Mouse (Mus musculus): ENCODE measurements around the gene Sec23ip.
"Not testable (repeated sequence)": the region's sequence is repeated elsewhere in the genome, so short reads cannot be mapped to it uniquely, and the experiment has no call there.

Sec23ip gene

GRCm38 (mm10) chr7:128744684-128745485 lies at the start of gene Sec23ip:
Sec23ip (plus strand) TSS chr7:128744943.
- DNase-seq (ENCODE audit: low read depth, low spot score), result peak; percentile 99

GRCm38 (mm10) chr7:128699959-128700358 lies 44.8 kb upstream of the Sec23ip start:
- not testable (repeated sequence) for DNase-seq (ENCODE audit: low read depth, low spot score)

DNA sequence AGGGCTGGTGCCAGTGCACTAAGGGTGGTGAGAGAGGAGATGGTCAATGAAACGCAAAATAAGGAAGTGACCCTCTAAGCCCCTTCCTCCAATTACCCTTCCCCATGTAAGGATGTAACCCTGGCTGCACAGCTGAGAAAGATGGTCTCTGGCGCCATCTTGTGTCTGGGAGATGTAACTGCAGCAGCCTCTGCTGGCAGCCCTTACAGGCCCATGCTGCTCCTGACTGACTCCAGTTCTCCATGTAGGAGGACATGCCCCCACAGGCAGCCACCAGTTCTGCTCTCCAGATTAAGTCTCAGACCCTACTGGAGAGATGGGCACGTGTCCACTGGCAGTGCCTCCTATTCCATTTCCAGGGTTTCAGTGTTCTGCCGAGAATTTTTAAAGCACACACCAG lies 39.0 kb upstream of the Sec23ip start:
- peak; percentile 50 for DNase-seq (ENCODE audit: low read depth, low spot score)

GRCm38 (mm10) chr7:128717991-128718390 lies 26.8 kb upstream of the Sec23ip start:
- no peak for DNase-seq (ENCODE audit: low read depth, low spot score)

- DNase-seq (ENCODE audit: low read depth, low spot score), result peak; percentile 56
Observed at GRCm38 (mm10) chr7:128724761-128725160, 20.0 kb upstream of the Sec23ip start.

DNA sequence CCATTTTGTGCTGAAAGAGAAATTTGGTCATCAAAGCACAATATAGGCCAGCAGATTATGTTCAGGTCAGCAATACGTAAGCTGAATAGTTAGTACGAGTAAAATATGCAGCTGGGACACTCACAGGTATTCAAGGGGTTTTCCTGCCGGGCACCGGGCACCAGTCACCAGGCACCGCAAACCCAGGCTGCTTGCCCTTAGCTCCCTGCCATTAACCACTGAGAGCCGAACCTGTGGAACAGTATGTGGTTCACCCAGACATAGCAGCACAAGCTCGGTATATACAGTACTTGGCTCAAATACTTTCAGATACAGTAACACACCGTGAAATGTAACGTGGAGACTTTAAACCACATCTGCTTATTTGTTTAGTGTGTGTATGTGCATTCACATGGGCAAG lies 19.6 kb upstream of the Sec23ip start:
- DNase-seq (ENCODE audit: low read depth, low spot score), result no peak

- no peak for DNase-seq (ENCODE audit: low read depth, low spot score)
Observed at GRCm38 (mm10) chr7:128726999-128727398, 17.7 kb upstream of the Sec23ip start.

DNA sequence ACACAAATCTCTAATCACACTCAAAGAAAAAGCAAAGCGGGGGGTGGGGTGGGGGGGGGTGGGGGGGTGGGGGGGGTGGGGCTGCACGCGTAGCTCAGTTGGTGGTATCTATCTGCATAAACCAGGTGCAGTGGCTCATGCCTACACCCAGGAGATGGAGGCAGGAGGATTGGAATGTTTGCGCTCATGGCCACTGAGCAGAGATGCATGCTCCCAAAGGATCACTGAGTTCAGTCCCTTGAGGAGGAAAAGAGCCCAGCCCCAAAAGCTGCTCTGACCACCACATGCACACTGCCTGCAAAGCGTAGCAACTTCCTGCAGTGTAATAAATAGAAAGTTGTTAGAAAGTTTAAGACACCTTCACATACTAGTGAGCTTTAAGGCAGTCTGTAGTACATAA lies 17.0 kb upstream of the Sec23ip start:
- no peak for DNase-seq (ENCODE audit: low read depth, low spot score)

DNA sequence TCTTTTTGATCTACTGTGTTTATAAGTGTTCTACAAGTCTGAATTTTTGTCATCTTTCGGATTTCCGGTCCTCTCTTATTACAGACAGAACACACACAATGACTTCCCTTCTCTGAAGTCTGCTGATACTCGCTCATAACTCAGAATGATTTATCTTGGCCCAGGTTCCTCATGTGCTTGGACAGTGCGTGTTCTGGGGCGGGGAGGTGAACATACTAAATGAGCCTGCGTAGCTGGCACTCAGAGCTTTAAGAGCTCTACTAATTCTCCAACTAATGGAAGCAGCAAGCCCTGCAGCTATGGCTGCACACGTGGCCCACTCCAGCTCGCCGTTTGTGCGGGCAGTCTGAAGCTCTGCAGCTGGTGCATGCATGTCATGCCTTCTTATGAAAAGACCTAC lies 16.0 kb upstream of the Sec23ip start:
- no peak for DNase-seq (ENCODE audit: low read depth, low spot score)

GRCm38 (mm10) chr7:128731585-128731984 lies 13.2 kb upstream of the Sec23ip start:
- no peak for DNase-seq (ENCODE audit: low read depth, low spot score)

GRCm38 (mm10) chr7:128738041-128738440 lies 6.7 kb upstream of the Sec23ip start:
- DNase-seq (ENCODE audit: low read depth, low spot score), result no peak

DNA sequence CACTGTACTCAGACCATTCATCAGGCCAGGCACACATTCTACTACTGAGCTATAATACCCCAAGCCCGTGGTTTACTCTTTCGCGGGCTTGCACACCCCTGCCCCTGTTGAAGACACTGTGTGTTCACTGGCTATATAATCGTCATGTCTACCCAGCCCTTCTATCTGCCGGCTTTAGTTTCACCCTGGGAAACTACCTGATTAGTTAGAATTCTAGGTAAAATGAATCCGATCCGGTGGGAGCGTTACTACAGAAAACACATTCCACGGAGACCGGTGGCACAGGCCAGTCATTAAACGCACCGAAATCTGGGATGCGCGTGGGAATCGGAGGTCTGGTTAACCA lies 5.7 kb upstream of the Sec23ip start:
- no peak for DNase-seq (ENCODE audit: low read depth, low spot score)

- DNase-seq (ENCODE audit: low read depth, low spot score), result peak; percentile 53
Observed at GRCm38 (mm10) chr7:128739462-128740277, 5.1 kb upstream of the Sec23ip start.

- peak; percentile 92 for DNase-seq (ENCODE audit: low read depth, low spot score)
Observed at GRCm38 (mm10) chr7:128740334-128740733, 4.4 kb upstream of the Sec23ip start, which contains the start of gene Mcmbp. Mcmbp (minus strand) TSS chr7:128740495.

- DNase-seq (ENCODE audit: low read depth, low spot score), result no peak
Observed at GRCm38 (mm10) chr7:128743898-128744297, 845 bp upstream of the Sec23ip start.

DNA sequence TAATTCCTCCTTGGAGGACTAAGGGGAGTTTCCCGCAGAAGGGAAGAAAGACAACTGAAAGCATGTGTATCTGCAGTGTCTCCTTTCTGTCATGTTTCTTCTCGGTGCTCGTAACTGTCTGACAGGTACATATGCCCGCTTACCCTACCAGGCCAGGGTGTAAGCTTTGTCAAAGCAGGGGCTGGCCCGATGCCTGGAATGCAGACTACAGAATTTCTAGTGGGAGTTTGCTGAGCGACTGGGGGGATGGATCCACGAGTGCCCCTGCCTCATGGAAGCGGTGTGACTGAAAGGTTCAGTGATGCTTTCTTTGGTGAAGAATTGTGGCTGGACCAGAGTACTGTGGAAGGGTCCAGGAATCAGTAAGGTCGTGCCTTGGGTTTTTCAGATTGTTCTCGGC lies 1.4 kb downstream of the Sec23ip start:
- no peak for DNase-seq (ENCODE audit: low read depth, low spot score)

DNA sequence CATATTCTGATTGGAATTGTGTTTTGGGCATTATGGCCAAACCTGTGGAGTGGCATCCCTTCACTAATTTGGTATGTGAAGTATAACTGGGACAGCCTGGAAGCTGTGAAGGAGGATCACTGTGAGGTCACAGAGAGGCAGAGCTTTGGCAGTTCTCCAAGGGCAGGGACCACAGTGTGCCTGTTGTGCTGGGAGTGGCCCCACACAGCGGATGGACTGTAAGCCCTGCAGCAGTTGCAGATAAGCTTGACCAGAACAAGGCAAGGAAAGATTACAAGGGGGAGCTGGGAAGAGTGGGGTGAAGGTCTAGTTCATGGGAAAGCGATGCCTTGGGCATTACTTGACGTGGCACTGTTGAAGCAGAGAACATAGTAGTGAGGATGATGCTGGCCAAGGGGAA lies 4.0 kb downstream of the Sec23ip start:
- peak; percentile 77 for DNase-seq (ENCODE audit: low read depth, low spot score)

GRCm38 (mm10) chr7:128750296-128750695 lies 5.6 kb downstream of the Sec23ip start:
- no peak for DNase-seq (ENCODE audit: low read depth, low spot score)

- DNase-seq (ENCODE audit: low read depth, low spot score), result no peak
Observed at GRCm38 (mm10) chr7:128752012-128752411, 7.3 kb downstream of the Sec23ip start.

DNA sequence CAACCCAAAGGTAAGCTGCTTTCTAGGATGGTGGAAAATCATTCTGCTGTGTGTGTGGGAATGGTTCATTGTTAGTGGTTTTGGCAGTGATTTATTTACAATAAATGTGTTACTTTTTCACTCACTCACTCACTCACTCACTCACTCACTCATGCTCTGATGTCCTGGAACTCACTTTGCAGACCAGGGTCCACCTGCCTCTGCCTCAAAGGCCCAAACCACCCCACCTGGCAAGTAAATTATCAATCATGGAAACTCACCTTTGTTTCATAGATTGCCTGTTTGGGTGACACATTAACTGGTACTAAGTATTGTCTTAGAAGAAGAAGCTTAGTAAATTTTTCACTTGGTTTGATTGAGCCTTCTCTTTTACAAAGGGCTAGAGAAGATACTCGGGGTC lies 10.7 kb downstream of the Sec23ip start:
- no peak for DNase-seq (ENCODE audit: low read depth, low spot score)

GRCm38 (mm10) chr7:128758948-128759347 lies 14.2 kb downstream of the Sec23ip start:
- no peak for DNase-seq (ENCODE audit: low read depth, low spot score)

- DNase-seq (ENCODE audit: low read depth, low spot score), result no peak
Observed at GRCm38 (mm10) chr7:128766696-128767095, 22.0 kb downstream of the Sec23ip start.

DNA sequence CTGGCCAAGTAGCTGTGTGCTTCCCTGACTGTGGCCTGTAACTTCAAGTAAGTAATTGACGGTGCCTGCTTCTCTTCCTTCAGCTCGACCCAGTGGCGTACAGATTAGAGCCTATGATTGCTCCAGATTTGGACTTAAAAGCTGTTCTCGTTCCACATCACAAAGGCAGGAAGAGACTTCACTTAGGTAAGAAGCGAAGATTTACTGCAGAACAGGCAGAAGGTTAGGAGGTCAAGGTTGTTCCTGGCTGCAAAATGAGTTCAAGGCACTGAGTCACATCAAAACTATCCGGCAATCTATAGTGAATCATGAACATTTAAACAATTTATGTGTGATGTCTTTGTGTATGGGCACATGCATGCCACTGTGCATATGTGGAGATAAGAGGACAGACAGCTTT lies 32.5 kb downstream of the Sec23ip start:
- DNase-seq (ENCODE audit: low read depth, low spot score), result no peak

Measured in skeletal muscle tissue, adult 2 months (tissue).